Mouse (Mus musculus): ENCODE results near the gene Tmem33. TPM values are rescaled to one million over a fixed set of nuclear protein-coding genes. Genes with fewer than 3 reads are reported as not detected.

Tmem33 gene
- polyA plus RNA-seq, 1 experiment from 2014 or later = 93.8 TPM

DNA sequence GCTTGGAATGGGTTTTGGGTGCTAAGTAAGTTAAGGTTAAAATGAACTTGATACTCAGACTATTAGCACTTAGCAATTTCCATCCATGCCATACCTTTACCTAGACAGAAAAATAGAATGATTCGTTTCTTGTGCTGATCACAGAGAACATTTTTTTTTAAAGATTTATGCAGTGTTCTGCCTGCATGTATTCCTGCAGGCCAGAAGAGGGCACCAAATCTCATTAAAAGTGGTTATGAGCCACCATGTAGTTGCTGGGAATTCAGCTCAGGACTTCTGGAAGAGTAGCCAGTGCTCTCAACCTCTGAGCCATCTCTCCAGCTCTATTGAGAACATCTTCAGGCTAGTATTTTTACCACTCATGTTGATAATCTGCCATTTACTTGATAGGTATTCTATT, 5.7 kb downstream of the Tmem33 start:
- Histone ChIP-seq H3K27me3 (no peaks in the 10 kb centered on the region), H3K9me3 (no peaks in the 10 kb centered on the region)

DNA sequence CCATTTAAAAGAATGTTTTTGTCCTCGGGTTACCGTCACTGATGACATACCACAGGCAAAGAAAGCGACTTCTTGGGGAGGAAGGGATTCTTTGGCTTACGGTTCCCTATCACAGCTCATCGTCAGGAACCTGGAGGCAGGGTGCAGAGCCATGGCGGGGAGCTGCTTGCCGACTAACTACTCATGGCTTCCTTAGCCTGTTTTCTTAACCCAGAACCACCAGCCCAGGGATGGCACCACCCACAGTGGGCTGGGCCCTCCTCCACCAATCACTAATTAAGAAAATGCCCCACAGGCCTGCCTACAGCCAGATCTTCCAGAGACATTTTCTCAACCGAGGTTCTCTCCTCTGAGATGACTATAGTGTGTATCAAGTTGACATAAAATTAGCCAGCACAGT, 8.9 kb downstream of the Tmem33 start:
- H3K27me3 ChIP-seq = no peaks in the 10 kb centered on the region
- no peaks in the 10 kb centered on the region for H3K4me1 ChIP-seq (replicated peaks)
- 94% methylated on average over 8 of the region's 8 CpGs for WGBS
- H3K9ac ChIP-seq = no peak overlapping the region
- H3K4me2 ChIP-seq = no peak overlapping the region
- no peaks in the 10 kb centered on the region for H3K9me3 ChIP-seq
- ATAC-seq (ENCODE audit: low FRiP score) = no peak
- peaks cover 43% of the 10 kb centered on the region for H3K36me3 ChIP-seq
- no peak overlapping the region for H3K27ac ChIP-seq
- no peak overlapping the region for H3K4me3 ChIP-seq

More for the DNA sequence above, 5.7 kb downstream of the Tmem33 start:
- ATAC-seq (ENCODE audit: low FRiP score) = no peak
- no peak overlapping the region for H3K4me2 ChIP-seq
- H3K27ac ChIP-seq = no peak overlapping the region
- H3K4me1 ChIP-seq (replicated peaks) = peaks cover 11% of the 10 kb centered on the region
- WGBS = 87% methylated on average over 1 of the region's 1 CpGs
- peaks cover 53% of the 10 kb centered on the region for H3K36me3 ChIP-seq
- no peak overlapping the region for H3K4me3 ChIP-seq
- no peak overlapping the region for H3K9ac ChIP-seq

DNA sequence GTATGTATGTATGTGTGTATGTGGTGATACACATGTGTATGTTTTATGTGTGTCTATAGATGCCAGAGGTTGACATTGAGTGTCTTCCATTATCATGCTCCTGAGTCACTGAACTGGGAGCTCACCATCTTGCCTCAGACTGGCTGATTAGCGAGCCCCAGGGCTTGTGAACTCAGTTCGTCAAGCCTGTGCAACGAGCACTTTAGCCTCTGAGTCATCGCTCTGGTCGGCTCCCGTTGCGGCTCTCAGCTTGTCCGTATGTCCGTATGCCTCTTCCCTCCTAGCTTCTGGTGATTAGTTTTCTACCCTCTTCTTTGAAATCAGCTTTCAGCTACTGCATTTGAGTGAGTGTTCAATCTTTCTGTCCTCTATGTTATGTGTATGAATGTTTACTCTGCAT, 19.0 kb downstream of the Tmem33 start:
- no peak for ATAC-seq (ENCODE audit: low FRiP score)
- Histone ChIP-seq H3K4me3 (no peak overlapping the region), H3K4me2 (no peak overlapping the region), H3K36me3 (peaks cover 33% of the 10 kb centered on the region), H3K9me3 (no peaks in the 10 kb centered on the region; the same call in 1 of the 2 replicates), H3K27ac (no peak overlapping the region), H3K9ac (no peak overlapping the region), H3K4me1 (replicated peaks) (no peaks in the 10 kb centered on the region), H3K27me3 (no peaks in the 10 kb centered on the region)
- 98% methylated on average over 9 of the region's 9 CpGs for WGBS

DNA sequence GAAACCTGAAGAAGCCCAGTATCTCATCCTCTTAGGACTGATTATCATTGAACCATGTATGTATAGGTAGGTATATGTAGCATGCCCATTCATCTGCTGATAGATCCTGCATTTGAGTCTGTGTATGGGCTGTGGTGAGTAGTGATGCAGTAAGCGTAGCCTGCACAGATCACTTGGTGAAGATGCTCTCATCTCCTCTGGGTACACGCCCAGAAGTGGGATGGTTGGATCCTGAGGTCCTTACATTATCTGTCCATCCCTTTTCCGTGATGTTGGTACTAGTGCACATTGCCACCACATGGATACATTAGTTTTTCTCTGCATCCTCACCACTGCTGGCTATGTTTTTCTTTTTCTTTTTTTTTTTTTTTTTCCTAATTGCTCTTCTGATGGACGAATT, 19.5 kb downstream of the Tmem33 start:
- Histone ChIP-seq H3K4me1 (replicated peaks) (no peaks in the 10 kb centered on the region), H3K4me3 (no peak overlapping the region), H3K9me3 (no peaks in the 10 kb centered on the region; the same call in 1 of the 2 replicates), H3K27ac (no peak overlapping the region), H3K36me3 (peaks cover 37% of the 10 kb centered on the region), H3K4me2 (no peak overlapping the region), H3K9ac (no peak overlapping the region), H3K27me3 (no peaks in the 10 kb centered on the region)
- WGBS = 96% methylated on average over 4 of the region's 4 CpGs
- ATAC-seq (ENCODE audit: low FRiP score) = no peak

DNA sequence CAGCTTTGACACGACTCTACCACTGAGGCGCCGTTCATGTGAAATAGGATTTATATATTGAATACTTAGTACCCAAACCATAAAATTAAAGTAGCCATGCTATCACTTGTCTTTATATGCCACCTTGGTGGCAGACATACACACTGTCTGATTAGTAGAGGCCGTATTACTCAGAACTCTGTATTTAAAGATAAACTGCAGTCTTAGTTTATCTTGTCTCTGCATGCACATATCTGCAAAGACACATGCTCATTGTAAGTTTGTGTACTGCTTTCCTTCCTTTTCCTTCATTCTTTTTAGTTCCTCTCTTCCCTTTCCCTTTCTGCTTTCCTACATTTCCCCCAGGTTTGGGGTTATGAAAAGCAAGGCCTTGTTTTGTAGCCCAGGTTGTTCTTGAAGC, 20.0 kb downstream of the Tmem33 start:
- Histone ChIP-seq H3K27ac (no peak overlapping the region), H3K9ac (no peak overlapping the region), H3K36me3 (peaks cover 42% of the 10 kb centered on the region), H3K4me3 (no peak overlapping the region), H3K27me3 (no peaks in the 10 kb centered on the region), H3K4me2 (no peak overlapping the region), H3K9me3 (no peaks in the 10 kb centered on the region; the same call in 1 of the 2 replicates), H3K4me1 (replicated peaks) (no peaks in the 10 kb centered on the region)
- WGBS = 93% methylated on average over 4 of the region's 4 CpGs
- no peak for ATAC-seq (ENCODE audit: low FRiP score)

DNA sequence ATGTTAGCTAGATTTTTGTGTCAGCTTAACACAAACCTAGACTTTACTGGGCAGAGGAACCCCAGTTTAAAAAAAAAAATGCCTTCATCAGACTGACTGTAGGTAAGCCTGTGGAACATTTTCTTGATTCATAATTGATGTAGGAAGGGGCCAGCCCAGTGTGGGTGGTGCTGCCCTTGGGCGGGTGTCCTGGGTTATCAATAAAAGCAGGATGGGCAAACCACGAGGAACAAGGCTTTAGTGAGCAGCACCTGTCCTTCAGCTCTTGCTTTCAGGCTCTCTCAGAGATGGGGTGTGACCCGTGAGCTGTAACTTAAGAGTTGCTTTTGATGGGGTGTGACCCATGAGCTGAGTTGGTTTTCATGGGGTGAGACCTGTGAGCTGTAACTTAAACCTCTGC, 34.7 kb downstream of the Tmem33 start:
- H3K36me3 ChIP-seq = peaks cover 12% of the 10 kb centered on the region
- H3K4me2 ChIP-seq = no peak overlapping the region
- WGBS = 90% methylated on average over 3 of the region's 3 CpGs
- no peaks in the 10 kb centered on the region for H3K9me3 ChIP-seq
- H3K4me3 ChIP-seq = no peak overlapping the region
- no peaks in the 10 kb centered on the region for H3K27me3 ChIP-seq
- no peak overlapping the region for H3K9ac ChIP-seq
- no peak for ATAC-seq (ENCODE audit: low FRiP score)
- no peaks in the 10 kb centered on the region for H3K4me1 ChIP-seq (replicated peaks)
- H3K27ac ChIP-seq = no peak overlapping the region

DNA sequence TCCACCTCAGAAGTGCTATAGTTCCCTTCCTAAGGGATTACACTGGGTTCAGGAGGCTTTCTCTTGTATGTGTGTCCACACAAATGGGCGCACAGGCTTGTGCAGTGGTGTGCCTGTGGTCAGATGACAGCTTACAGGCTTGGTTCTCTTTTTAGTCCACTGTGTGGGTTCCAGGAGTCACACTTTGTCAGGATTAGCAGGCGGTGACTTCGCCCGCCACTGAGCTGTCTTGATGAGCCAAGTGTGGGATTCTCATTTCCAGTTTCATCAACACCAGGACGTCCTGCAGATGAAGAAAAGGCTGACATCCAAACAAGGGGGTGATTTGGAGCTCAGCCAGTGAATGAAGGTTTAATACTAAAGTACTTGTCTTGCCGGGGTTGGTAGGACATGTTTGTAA, 35.3 kb downstream of the Tmem33 start:
- Histone ChIP-seq H3K4me1 (replicated peaks) (no peaks in the 10 kb centered on the region), H3K27ac (no peak overlapping the region), H3K9ac (no peak overlapping the region), H3K36me3 (peaks cover 11% of the 10 kb centered on the region), H3K27me3 (no peaks in the 10 kb centered on the region), H3K4me3 (no peak overlapping the region), H3K9me3 (no peaks in the 10 kb centered on the region), H3K4me2 (no peak overlapping the region)
- WGBS = 90% methylated on average over 6 of the region's 6 CpGs
- no peak for ATAC-seq (ENCODE audit: low FRiP score)

DNA sequence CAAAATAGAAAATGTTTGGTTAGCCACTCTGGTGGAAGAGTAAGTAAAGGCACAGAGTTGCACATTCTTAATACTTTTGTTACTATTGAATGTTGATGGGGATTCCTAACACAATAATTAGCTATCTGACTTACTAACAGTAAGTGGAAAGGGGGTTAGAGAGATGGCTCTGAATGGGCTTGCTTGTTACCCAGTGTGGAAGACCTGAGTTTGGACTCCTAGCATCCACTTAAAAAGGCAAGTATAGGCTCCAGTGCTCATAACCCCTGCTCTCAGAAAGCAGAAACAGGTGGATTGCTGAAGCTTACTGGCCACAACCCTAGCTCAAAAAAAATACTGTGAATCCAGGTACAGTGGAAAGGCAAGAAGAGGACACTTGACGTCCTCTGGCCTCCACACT, 35.8 kb downstream of the Tmem33 start:
- no peak for ATAC-seq (ENCODE audit: low FRiP score)
- no peak overlapping the region for H3K9ac ChIP-seq
- 97% methylated on average over 1 of the region's 1 CpGs for WGBS
- no peak overlapping the region for H3K27ac ChIP-seq
- no peaks in the 10 kb centered on the region for H3K27me3 ChIP-seq
- no peak overlapping the region for H3K4me2 ChIP-seq
- H3K4me3 ChIP-seq = no peak overlapping the region
- H3K36me3 ChIP-seq = peaks cover 11% of the 10 kb centered on the region
- H3K4me1 ChIP-seq (replicated peaks) = no peaks in the 10 kb centered on the region
- H3K9me3 ChIP-seq = no peaks in the 10 kb centered on the region

DNA sequence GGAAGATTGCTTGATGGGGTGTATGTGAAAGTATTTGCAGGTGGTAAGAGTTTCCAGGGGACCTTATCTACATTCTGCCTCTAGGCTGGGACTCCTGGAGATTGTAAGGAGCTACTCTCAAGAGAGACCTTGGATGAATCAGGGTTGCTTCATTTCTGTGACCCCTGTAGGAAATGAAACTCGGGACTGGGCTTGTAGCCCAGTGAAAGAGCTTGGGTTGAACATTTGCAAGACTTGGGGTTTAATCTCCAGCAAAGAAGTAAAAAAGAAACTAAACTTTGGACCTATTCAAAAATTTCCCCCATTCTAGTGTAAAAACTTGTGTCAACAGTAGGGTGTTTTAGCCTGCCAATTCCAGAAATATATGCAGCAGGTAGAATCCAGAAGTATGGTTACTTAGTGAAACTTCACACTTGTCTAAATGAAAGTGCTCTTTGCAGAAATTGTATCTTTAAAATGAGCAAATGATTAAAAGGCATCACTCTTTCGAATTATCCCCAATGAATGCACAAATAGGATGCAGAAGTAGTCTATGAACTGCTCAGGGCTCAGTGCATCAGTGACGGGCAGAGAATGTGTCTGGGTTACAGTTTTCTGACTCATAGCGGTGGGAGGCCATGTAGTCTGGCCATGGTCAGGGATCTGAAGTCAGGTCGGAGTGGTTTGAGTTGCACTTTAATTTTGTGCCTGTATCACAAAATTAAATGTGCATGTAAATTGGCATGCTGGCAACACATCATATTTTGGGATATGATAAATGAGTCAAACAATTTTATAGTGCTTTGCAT, 36.9 kb downstream of the Tmem33 start:
- no peak overlapping the region for H3K4me2 ChIP-seq
- H3K4me3 ChIP-seq = no peak overlapping the region
- no peaks in the 10 kb centered on the region for H3K27me3 ChIP-seq
- WGBS = 89% methylated on average over 5 of the region's 5 CpGs
- no peaks in the 10 kb centered on the region for H3K4me1 ChIP-seq (replicated peaks)
- no peak for ATAC-seq (ENCODE audit: low FRiP score)
- H3K9ac ChIP-seq = no peak overlapping the region
- H3K36me3 ChIP-seq = peaks cover 11% of the 10 kb centered on the region
- no peak overlapping the region for H3K27ac ChIP-seq
- H3K9me3 ChIP-seq = no peaks in the 10 kb centered on the region

DNA sequence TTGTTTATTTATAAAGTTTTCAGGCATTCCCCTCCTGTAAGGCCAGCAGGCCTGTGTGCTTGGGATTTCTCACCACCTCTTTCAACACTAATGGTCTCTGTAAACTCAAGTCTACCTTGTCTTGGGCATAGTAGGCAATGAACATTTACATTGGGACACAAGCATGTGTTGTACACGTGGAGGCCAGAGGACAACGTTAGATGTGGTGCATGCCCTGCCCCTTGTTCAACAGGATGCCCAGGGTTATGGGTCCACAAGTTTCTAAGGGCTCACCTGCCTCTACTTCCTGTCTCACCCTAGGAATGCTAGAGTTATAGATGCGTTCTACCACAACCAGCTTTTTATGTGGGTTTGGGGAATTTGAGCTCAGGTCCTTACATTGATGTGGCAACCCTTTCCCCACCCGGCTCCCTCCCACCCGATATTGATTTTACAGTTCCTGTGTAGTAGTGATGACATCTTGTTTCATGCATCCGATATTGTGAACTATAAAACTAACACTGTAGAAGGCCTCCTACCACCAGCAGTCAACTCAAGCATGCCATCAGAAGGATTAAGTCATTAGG, 39.6 kb downstream of the Tmem33 start:
- 92% methylated on average over 6 of the region's 6 CpGs for WGBS
- no peak for ATAC-seq (ENCODE audit: low FRiP score)
- H3K4me3 ChIP-seq = no peak overlapping the region
- no peak overlapping the region for H3K4me2 ChIP-seq
- H3K4me1 ChIP-seq (replicated peaks) = no peaks in the 10 kb centered on the region
- H3K9ac ChIP-seq = no peak overlapping the region
- no peaks in the 10 kb centered on the region for H3K36me3 ChIP-seq
- no peaks in the 10 kb centered on the region for H3K9me3 ChIP-seq
- no peak overlapping the region for H3K27ac ChIP-seq
- no peaks in the 10 kb centered on the region for H3K27me3 ChIP-seq

DNA sequence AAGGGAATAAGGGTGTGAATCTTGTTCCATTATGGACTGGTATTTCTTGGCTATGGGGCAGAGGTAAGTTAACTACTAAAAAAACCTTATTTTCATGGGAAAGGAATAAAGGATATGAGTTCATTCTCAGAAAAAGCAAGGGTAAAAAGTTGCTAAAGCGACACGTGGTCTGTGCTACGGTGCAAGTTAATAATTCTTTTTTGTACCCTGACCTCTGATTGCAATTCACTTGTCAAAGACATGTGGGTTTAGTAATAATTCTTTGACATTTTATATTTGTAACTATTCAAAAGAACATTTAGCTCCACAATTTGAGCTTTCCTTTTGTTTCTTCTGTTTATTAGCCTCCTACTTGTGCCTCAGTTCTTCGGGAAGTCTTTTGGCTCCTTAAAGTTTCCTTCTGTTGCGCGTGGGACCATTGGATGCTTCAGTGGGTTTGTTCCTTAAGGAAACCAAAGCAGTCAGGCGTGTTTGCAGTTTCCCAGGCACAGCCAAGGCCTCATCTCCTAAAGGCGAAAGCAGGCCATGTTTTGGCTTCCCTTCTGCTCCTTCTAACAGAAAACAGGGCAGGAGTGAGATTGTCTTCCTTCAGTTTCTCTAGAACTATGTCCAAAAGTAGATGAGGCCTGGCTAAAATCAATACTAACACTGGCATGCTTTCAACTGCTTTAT, 40.7 kb downstream of the Tmem33 start:
- no peak overlapping the region for H3K27ac ChIP-seq
- no peaks in the 10 kb centered on the region for H3K27me3 ChIP-seq
- H3K36me3 ChIP-seq = no peaks in the 10 kb centered on the region
- H3K9me3 ChIP-seq = no peaks in the 10 kb centered on the region
- no peak overlapping the region for H3K4me3 ChIP-seq
- no peak overlapping the region for H3K4me2 ChIP-seq
- no peak overlapping the region for H3K9ac ChIP-seq
- WGBS = 94% methylated on average over 8 of the region's 8 CpGs
- no peak for ATAC-seq (ENCODE audit: low FRiP score)
- H3K4me1 ChIP-seq (replicated peaks) = 0 out of 2 replicates have a peak, but pooled peaks cover 2% of the 10 kb centered on the region

DNA sequence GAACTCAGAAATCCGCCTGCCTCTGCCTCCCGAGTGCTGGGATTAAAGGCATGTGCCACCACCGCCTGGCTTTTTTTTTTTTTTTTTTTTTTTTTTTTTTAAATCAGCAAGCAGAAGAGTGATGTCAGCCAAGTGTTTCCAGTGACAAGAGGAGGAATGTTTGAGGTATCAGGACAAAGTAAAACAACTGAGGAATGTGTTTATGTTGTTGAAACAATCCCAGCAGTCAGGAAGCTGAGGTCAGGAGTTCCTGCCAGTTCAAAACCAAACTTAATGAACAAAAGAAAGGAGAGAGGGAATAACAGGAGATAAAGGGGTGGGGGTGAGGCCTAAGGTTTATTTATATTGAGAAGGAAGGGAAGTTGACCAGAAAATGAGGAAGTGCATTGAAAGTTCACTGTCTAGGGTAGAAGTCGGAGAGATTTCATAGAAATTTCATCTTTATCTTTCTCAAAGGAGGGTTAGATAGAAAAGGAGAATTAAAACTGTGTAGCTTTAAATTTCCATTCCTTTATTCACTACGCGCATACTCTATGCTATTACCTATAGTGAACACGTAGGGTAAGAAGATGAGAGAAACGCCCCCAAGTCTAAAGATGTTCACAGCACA, 41.5 kb downstream of the Tmem33 start:
- Histone ChIP-seq H3K9ac (no peak overlapping the region), H3K4me2 (no peak overlapping the region), H3K27ac (no peak overlapping the region), H3K4me1 (replicated peaks) (0 out of 2 replicates have a peak, but pooled peaks cover 3% of the 10 kb centered on the region), H3K4me3 (no peak overlapping the region), H3K27me3 (no peaks in the 10 kb centered on the region), H3K9me3 (no peaks in the 10 kb centered on the region), H3K36me3 (no peaks in the 10 kb centered on the region)
- WGBS = 80% methylated on average over 8 of the region's 8 CpGs
- ATAC-seq (ENCODE audit: low FRiP score) = no peak

Data from hindbrain, embryonic 13.5 days (tissue).